Mouse (Mus musculus): ENCODE results near the gene Ankrd33.
"Not testable (repeated sequence)": the region's sequence is repeated elsewhere in the genome, so short reads cannot be mapped to it uniquely, and the experiment has no call there.

The Ankrd33 gene

GRCm38 (mm10) chr15:101086956-101087355 lies 28.6 kb upstream of the Ankrd33 start:
- no peak for DNase-seq (ENCODE audit: low spot score)

- no peak for DNase-seq (ENCODE audit: low spot score)
These were observed 27.3 kb upstream of the Ankrd33 start for GRCm38 (mm10) chr15:101088291-101088690.

- DNase-seq (ENCODE audit: low spot score) = no peak
These were observed 24.0 kb upstream of the Ankrd33 start for GRCm38 (mm10) chr15:101091551-101091950.

GRCm38 (mm10) chr15:101092121-101092828 lies 23.3 kb upstream of the Ankrd33 start:
- DNase-seq (ENCODE audit: low spot score) = no peak

- no peak for DNase-seq (ENCODE audit: low spot score)
These were observed 22.5 kb upstream of the Ankrd33 start for GRCm38 (mm10) chr15:101092829-101093648.

GRCm38 (mm10) chr15:101093988-101094387 lies 21.6 kb upstream of the Ankrd33 start:
- no peak for DNase-seq (ENCODE audit: low spot score)

GRCm38 (mm10) chr15:101094979-101095378 lies 20.6 kb upstream of the Ankrd33 start:
- DNase-seq (ENCODE audit: low spot score) = no peak

- no peak for DNase-seq (ENCODE audit: low spot score)
These were observed 20.2 kb upstream of the Ankrd33 start for GRCm38 (mm10) chr15:101095392-101095791.

- DNase-seq (ENCODE audit: low spot score) = peak; percentile 74
These were observed 17.4 kb upstream of the Ankrd33 start for GRCm38 (mm10) chr15:101097985-101098651.

- no peak for DNase-seq (ENCODE audit: low spot score)
These were observed 14.6 kb upstream of the Ankrd33 start for GRCm38 (mm10) chr15:101100996-101101395.

GRCm38 (mm10) chr15:101103605-101104304 lies 11.8 kb upstream of the Ankrd33 start:
- no peak for DNase-seq (ENCODE audit: low spot score)

GRCm38 (mm10) chr15:101105496-101105994 lies 10.0 kb upstream of the Ankrd33 start:
- peak; percentile 91 for DNase-seq (ENCODE audit: low spot score)

- DNase-seq (ENCODE audit: low spot score) = no peak
These were observed 9.5 kb upstream of the Ankrd33 start for GRCm38 (mm10) chr15:101106011-101106410.

- DNase-seq (ENCODE audit: low spot score) = no peak
These were observed 7.5 kb upstream of the Ankrd33 start for GRCm38 (mm10) chr15:101107906-101108671.

GRCm38 (mm10) chr15:101113176-101113575 lies 2.4 kb upstream of the Ankrd33 start:
- no peak for DNase-seq (ENCODE audit: low spot score)

GRCm38 (mm10) chr15:101113778-101114177 lies 1.8 kb upstream of the Ankrd33 start:
- not testable (repeated sequence) for DNase-seq (ENCODE audit: low spot score)

- no peak for DNase-seq (ENCODE audit: low spot score)
These were observed 3.0 kb downstream of the Ankrd33 start for GRCm38 (mm10) chr15:101118399-101119125.

GRCm38 (mm10) chr15:101121411-101122289 lies 6.1 kb downstream of the Ankrd33 start:
- no peak for DNase-seq (ENCODE audit: low spot score)

GRCm38 (mm10) chr15:101122290-101122589 lies 6.7 kb downstream of the Ankrd33 start:
- no peak for DNase-seq (ENCODE audit: low spot score)

- DNase-seq (ENCODE audit: low spot score) = no peak
These were observed 7.6 kb downstream of the Ankrd33 start for GRCm38 (mm10) chr15:101123202-101123601.
